Mouse (Mus musculus): ENCODE measurements around the gene Lin7a.

Lin7a gene

GRCm38 (mm10) chr10:107315251-107315650 is 43.8 kb downstream of the Lin7a start:
- DNase-seq (ENCODE audit: extremely low read depth, insufficient read length, low spot score) = no peak

GRCm38 (mm10) chr10:107315681-107316080 is 44.2 kb downstream of the Lin7a start:
- DNase-seq (ENCODE audit: extremely low read depth, insufficient read length, low spot score) = no peak

GRCm38 (mm10) chr10:107316100-107316499 is 44.6 kb downstream of the Lin7a start:
- no peak for DNase-seq (ENCODE audit: extremely low read depth, insufficient read length, low spot score)

- DNase-seq (ENCODE audit: extremely low read depth, insufficient read length, low spot score) = no peak
These were observed 48.2 kb downstream of the Lin7a start for GRCm38 (mm10) chr10:107319648-107320047.

DNA sequence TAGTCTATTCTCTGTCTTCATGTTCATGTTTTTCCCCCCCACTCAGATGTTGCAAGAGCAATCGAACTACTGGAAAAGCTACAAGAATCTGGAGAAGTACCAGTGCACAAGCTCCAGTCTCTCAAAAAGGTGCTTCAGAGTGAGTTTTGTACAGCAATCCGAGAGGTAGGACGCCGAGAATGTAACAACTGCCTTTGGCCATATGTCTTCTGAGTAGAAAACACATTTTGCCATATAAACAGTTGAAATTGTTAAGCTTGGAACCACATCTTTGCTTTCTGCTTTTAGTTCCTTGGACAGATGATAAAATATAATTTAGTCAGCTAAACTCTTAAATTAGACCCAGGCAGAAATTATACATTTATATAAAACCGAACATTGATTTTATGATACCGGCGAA is 52.4 kb downstream of the Lin7a start:
- no peak for DNase-seq (ENCODE audit: extremely low read depth, insufficient read length, low spot score)

DNA sequence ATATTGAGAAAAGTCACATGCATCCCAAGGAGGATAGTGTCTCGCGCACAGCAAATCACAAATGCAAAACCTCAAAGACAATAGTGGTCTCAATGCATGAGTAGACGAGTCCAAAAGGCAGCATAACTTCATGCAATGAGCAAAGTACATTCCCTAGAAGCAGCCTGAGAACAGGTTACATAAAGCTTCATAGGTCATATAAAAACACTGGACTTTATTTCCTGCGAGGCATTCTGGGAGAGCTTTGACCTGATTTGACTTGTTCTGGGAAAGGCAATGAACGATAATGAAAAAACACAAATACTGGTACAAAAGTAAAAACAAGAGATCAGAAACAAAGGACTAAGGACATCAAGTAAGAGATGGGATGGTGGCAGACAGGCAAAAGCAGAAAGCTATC is 54.1 kb downstream of the Lin7a start:
- no peak for DNase-seq (ENCODE audit: extremely low read depth, insufficient read length, low spot score)

DNA sequence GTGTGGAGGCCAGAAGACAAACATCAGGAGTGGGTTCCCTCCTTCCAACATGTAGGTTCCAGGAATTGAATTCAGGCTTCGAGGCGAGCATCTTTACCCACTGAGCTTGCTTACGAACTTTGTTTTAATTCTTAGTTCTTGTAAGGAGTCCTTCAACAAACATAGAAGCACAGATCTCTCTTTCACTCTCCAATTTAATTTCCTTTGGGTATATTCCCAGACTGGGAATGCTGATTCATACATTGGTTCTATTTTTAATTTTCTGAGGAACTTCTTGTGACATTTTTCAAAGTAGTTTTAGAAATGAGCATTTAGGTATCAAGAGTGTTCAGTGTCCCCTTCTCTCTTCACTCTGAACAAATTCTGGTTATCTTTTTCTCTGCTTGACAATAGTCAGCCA is 68.0 kb downstream of the Lin7a start:
- DNase-seq (ENCODE audit: extremely low read depth, insufficient read length, low spot score) = no peak

- DNase-seq (ENCODE audit: extremely low read depth, insufficient read length, low spot score) = no peak
These were observed 69.7 kb downstream of the Lin7a start for GRCm38 (mm10) chr10:107341151-107341550.

DNA sequence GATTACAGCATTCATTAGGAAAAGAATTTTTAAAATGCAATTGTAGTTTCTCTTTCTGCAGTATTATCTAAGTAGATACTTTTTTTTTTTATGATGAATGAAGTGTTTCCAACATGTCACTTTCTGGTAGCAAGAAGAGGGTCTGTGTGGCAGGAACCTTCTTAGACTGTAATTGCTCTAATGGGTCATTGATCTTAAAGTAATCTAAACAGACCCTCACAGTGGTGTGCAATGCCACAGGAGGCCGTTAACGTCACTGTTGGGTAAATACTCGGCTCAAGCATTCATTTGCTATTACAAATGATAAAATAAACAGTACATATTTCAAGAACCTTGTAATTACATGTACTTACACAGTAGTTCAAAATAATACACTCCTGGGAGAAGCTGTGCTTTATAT is 72.7 kb downstream of the Lin7a start:
- no peak for DNase-seq (ENCODE audit: extremely low read depth, insufficient read length, low spot score)

DNA sequence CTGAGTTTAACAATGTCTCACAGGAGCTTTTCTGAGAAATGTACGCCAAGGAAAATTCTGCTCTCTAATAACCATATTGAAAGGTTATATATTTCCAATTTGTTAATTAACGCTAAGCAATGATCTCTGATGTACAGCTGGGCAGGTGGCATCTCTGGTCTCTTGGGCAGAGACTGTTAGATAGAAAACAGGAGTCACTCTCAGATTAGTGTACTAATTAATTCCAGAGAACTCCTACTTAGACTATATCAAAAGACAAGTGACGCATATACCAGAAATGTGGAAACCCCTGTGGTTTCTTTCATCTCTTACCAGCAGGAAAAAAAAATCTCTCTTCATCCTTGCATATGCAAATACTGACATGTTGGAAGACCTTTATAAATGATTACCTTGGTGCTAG is 76.4 kb downstream of the Lin7a start:
- DNase-seq (ENCODE audit: extremely low read depth, insufficient read length, low spot score) = no peak

- no peak for DNase-seq (ENCODE audit: extremely low read depth, insufficient read length, low spot score)
These were observed 80.4 kb downstream of the Lin7a start for GRCm38 (mm10) chr10:107351696-107352485.

GRCm38 (mm10) chr10:107353483-107353882 is 82.0 kb downstream of the Lin7a start:
- no peak for DNase-seq (ENCODE audit: extremely low read depth, insufficient read length, low spot score)

DNA sequence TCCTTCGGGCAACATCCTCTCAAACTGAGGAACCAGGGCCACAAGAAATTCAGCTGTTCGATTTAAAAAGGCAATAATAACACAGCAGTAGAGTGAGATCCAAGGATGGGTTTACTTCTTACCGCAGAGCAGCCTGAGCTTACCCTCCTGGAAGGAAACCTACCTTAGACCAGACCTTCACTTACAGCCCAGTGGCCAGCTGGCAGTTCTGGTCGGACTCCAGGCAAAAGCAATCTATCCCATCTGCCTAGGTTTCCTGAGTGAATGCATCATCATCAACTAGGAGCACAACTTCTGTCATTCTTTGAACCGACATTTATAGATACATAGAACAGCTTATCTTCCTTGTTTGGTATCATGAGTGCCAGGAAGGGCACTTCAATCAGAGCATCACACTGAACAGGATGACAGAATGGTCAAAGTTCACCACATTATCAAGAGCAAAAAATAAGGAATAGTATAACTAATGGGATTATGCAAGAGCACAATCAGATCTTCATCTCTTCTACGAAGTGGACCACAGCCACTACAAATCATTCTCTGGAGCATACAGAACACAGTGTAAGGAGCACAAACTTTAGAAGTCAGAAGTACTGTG is 87.1 kb downstream of the Lin7a start:
- no peak for DNase-seq (ENCODE audit: extremely low read depth, insufficient read length, low spot score)

GRCm38 (mm10) chr10:107359296-107359695 is 87.8 kb downstream of the Lin7a start:
- no peak for DNase-seq (ENCODE audit: extremely low read depth, insufficient read length, low spot score)

DNA sequence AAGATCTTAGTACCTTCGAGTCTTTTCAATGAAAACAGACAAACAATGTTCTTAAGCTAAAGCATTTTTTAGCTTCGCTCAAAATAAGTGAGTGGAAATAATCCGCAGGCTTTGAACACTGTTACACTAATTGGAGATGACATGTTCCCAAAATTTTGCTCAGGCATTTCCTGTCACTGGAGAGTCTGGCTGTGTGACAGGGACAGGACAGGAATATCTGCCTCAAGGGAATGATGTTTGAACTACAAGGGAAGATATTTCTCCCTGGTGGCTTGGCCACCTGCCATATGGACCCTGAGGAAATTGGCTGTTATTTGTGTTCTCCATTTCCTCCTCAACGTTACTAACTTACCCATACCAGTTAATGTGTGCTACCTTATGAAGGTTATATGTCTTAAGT is 90.1 kb downstream of the Lin7a start:
- no peak for DNase-seq (ENCODE audit: extremely low read depth, insufficient read length, low spot score)

GRCm38 (mm10) chr10:107362026-107362425 is 90.5 kb downstream of the Lin7a start:
- no peak for DNase-seq (ENCODE audit: extremely low read depth, insufficient read length, low spot score)

DNA sequence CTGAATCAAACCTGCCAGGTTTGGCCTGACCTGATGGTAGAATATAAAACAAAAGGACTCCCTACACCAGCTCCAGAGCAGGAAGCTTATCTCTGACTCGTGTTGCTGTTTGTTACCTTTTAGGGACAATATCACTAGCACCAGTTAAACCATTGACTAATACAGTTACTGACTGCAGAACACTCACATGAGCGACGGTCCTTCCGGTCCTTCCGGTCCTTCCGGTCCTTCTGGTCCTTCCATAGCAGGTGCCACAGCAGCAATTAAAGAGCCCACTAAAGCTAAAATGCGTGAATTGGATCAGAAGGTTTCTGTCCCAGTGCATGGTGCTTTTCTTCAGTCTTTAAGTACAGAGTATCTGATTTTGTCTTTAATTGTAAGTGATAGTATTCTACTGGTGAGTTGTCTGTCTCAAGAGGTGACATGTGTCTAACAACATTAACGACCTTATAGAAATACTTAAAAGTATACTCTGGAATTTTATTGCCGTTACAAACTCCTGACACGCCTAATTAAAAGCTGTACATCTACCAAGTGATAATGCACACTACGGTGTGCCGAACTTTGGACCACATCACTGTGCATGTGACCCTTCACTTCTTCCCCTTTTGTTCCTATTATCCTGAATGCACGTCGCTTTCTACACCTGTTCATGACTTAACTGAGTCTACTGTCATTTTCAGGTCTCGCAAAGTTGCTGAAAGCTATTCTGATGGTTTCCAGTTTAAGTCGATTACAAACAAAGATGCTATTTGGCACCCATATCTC is 91.7 kb downstream of the Lin7a start:
- DNase-seq (ENCODE audit: extremely low read depth, insufficient read length, low spot score) = no peak

- DNase-seq (ENCODE audit: extremely low read depth, insufficient read length, low spot score) = no peak
These were observed 105.7 kb downstream of the Lin7a start for GRCm38 (mm10) chr10:107377218-107377617.

- no peak for DNase-seq (ENCODE audit: extremely low read depth, insufficient read length, low spot score)
These were observed 109.8 kb downstream of the Lin7a start for GRCm38 (mm10) chr10:107381143-107381746.

GRCm38 (mm10) chr10:107383825-107384224 is 112.3 kb downstream of the Lin7a start:
- no peak for DNase-seq (ENCODE audit: extremely low read depth, insufficient read length, low spot score)

- DNase-seq (ENCODE audit: extremely low read depth, insufficient read length, low spot score) = no peak
These were observed 118.0 kb downstream of the Lin7a start for GRCm38 (mm10) chr10:107389505-107389904.
